Mouse (Mus musculus) G1E (cell line): ENCODE measurements around the gene S100a4.

Source experiments
- CTCF ChIP-seq: IDR thresholded peaks from 2 replicates; pipeline ENCODE4 v1.5.1; 2012; ENCODE audit warnings: low read depth, low read length, inconsistent platforms, mixed read lengths
- GATA1 ChIP-seq: IDR thresholded peaks from 2 replicates; pipeline ENCODE4 v1.6.1; 2012; ENCODE audit warnings: borderline replicate concordance, low read length, inconsistent platforms, mixed read lengths
- GATA2 ChIP-seq: IDR thresholded peaks from 2 replicates; pipeline ENCODE4 v1.6.1; 2012; ENCODE audit warnings: low read depth, low read length, inconsistent platforms, borderline replicate concordance

GRCm38 (mm10) chr3:90640981-90641380 is 37.4 kb downstream of the S100a4 start:
- no peak for TF ChIP-seq CTCF
- TF ChIP-seq GATA1 = no peak
- TF ChIP-seq GATA2 = no peak
